Mouse (Mus musculus) heart, embryonic 14.5 days (tissue): ENCODE results near the gene Atxn7l3. TPM values are rescaled to one million over a fixed set of nuclear protein-coding genes. Genes with fewer than 3 reads are reported as not detected.

ENCODE experiments used
- ATAC-seq: fragments of 200-750 bp; cut with Nextera tagmentation; 2 replicates; pipeline ENCODE4 v1.8.0; 2017; ENCODE audit warnings: low read depth, moderate TSS enrichment; ENCODE audit not compliant: insufficient number of reproducible peaks, insufficient read depth, low FRiP score
- H3K27ac ChIP-seq, 2 experiments: fragments of 200-500 bp in 1 of 2; fragments of 300-500 bp in 1 of 2; sonication (generic) in 1 of 2; replicated peaks in 1 of 2; 2 replicates each; pipeline ENCODE4 v1.5.1; 2012 to 2014; ENCODE audit warnings: low read depth in 2 of 2, low read length in 2 of 2, control low read depth in 1 of 2, mild to moderate bottlenecking in 1 of 2, mixed read lengths in 1 of 2; ENCODE audit not compliant: control insufficient read depth in 1 of 2, insufficient read depth in 1 of 2
- H3K27me3 ChIP-seq: fragments of 300-500 bp; sonication (generic); 2 replicates; pipeline ENCODE4 v1.6.1; 2014; ENCODE audit warnings: mild to moderate bottlenecking, low read length, control low read depth; ENCODE audit not compliant: control insufficient read depth, insufficient read depth
- H3K36me3 ChIP-seq: fragments of 300-500 bp; sonication (generic); 2 replicates; pipeline ENCODE4 v1.6.1; 2014; ENCODE audit warnings: mild to moderate bottlenecking, control low read depth, low read length, mixed read lengths; ENCODE audit not compliant: control insufficient read depth, insufficient read depth
- H3K4me1 ChIP-seq, 2 experiments: fragments of 200-500 bp in 1 of 2; fragments of 300-500 bp in 1 of 2; sonication (generic) in 1 of 2; 2 replicates each; pipeline ENCODE4 v1.6.1; 2012 to 2014; ENCODE audit warnings: low read length in 2 of 2, control low read depth in 1 of 2, mixed read lengths in 1 of 2; ENCODE audit not compliant: control insufficient read depth in 2 of 2, insufficient read depth in 2 of 2
- H3K4me2 ChIP-seq: fragments of 300-500 bp; sonication (generic); 2 replicates; pipeline ENCODE4 v1.6.1; 2014; ENCODE audit warnings: mild to moderate bottlenecking, low read length
- H3K4me3 ChIP-seq, 2 experiments: fragments of 200-500 bp in 1 of 2; fragments of 300-500 bp in 1 of 2; sonication (generic) in 1 of 2; 2 replicates each; pipeline ENCODE4 v1.5.1; 2012 to 2014; ENCODE audit warnings: low read length in 2 of 2, mild to moderate bottlenecking in 2 of 2, control low read depth in 1 of 2, low read depth in 1 of 2, moderate library complexity in 1 of 2; ENCODE audit not compliant: control insufficient read depth in 1 of 2, insufficient read depth in 1 of 2
- H3K9ac ChIP-seq: fragments of 300-500 bp; sonication (generic); 2 replicates; pipeline ENCODE4 v1.6.1; 2014; ENCODE audit warnings: mild to moderate bottlenecking, low read length
- H3K9me3 ChIP-seq: fragments of 300-500 bp; sonication (generic); 2 replicates; pipeline ENCODE4 v1.6.1; 2016; ENCODE audit warnings: low read length, control low read depth; ENCODE audit not compliant: control insufficient read depth
- WGBS: fragments of 180-500 bp; shearing (Covaris S2); extraction: QIAGEN DNeasy Blood & Tissue Kit; methylation state at CpG from one replicate; pipeline ENCODE4 v1.1.7; 2014; 5-methylcytosine and 5-hydroxymethylcytosine counted together
- polyA plus RNA-seq: library from polyadenylated mRNA; unstranded; fragments of >200 nt; fragmentation: Nextera tagmentation; extraction: Ambion mirVana; gene quantifications from 2 replicates; pipeline ENCODE4 v1.2.1, GENCODE M21; 2014

Gene Atxn7l3
- polyA plus RNA-seq, 1 experiment from 2014 or later: 10.6 TPM

GRCm38 (mm10) chr11:102312586-102312985, 16.2 kb upstream of the Atxn7l3 start:
- Histone ChIP-seq H3K4me1 (peaks cover 6 to 34% of the 10 kb centered on the region in 2 experiments), H3K9ac (no peak overlapping the region), H3K27ac (no peak overlapping the region), H3K4me3 (no peak overlapping the region), H3K27me3 (no peaks in the 10 kb centered on the region), H3K9me3 (no peaks in the 10 kb centered on the region), H3K36me3 (peaks cover 71% of the 10 kb centered on the region), H3K4me2 (no peak overlapping the region)
- WGBS: 78% methylated on average over 6 of the region's 6 CpGs
- no peak for ATAC-seq

DNA sequence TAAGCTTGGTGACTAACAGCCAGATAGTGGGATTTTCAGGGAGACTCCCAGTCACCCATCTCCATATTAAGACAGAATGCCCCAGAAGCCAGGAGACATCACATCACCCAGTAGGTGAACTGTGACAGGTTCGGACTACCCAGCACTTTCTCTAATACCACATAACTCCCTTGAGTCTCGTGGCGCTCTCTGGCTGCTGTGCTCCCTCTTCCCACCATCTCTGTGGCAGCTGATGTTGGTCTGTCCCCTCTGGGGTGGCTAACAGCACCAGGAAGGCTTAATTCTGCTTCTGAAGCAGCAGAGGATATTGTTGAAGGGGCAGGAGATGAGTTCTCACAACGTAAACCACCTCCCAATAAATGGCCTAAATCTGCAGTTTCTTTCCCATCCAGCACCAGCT, 15.5 kb upstream of the Atxn7l3 start:
- Histone ChIP-seq H3K27me3 (no peaks in the 10 kb centered on the region), H3K27ac (no peak overlapping the region), H3K4me3 (no peak overlapping the region), H3K36me3 (peaks cover 77% of the 10 kb centered on the region), H3K9ac (no peak overlapping the region), H3K4me1 (peaks cover 6 to 34% of the 10 kb centered on the region in 2 experiments), H3K9me3 (no peaks in the 10 kb centered on the region), H3K4me2 (no peak overlapping the region)
- no peak for ATAC-seq
- WGBS: 92% methylated on average over 4 of the region's 4 CpGs

DNA sequence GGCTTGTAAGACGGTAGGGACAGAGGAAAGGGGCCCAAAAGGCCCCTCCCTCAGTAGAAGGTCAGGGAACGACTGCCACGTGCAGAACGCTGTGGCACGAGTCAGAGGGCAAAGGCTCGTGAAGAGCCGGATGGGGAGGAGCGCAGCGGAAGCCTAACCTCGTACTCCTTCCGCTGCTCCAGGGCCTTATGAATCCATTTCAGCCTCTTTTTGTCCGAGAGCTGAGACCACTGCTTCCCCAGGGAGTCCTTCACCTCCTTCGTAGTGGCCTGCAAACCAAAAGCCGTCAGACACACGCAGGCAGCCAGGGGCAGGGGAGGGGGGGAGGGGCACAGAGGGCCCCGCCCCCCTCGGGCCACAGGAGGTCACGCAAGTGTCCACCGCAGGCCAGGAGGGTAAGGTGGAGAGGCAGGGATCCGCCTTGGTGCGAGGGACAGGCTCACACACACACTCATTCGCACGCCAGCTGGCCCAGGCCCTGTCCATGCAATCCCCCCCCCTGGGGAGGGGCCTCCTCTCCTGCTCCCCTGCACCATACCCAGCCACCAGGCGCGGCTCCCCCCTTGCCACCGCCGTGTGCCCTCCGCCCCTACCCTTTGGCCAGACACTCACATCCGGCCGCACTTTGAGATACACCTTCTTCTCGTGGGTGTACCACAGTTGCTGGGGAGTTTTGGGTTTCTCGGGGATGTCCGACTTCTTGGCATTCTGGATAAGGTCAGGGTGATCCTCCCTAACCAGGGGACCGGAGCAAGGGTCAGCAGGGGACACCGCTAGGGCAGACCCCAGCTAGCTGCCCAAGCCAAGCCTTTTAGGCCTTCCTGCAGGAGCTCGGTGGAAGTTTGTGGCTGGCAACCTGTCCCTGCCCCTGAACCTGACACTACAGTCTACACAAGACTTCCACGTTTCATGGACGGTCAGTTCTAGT, 14.6 kb upstream of the Atxn7l3 start:
- Histone ChIP-seq H3K4me1 (peaks cover 6 to 29% of the 10 kb centered on the region in 2 experiments), H3K27me3 (no peaks in the 10 kb centered on the region), H3K9me3 (no peaks in the 10 kb centered on the region), H3K27ac (no peak overlapping the region), H3K9ac (peak overlapping the region; percentile 21; the same call in 1 of the 2 replicates), H3K4me3 (no peak overlapping the region), H3K4me2 (no peak overlapping the region), H3K36me3 (peaks cover 86% of the 10 kb centered on the region)
- no peak for ATAC-seq
- 52% methylated on average over 37 of the region's 38 CpGs for WGBS

GRCm38 (mm10) chr11:102309821-102310617, 13.6 kb upstream of the Atxn7l3 start:
- 90% methylated on average over 22 of the region's 22 CpGs for WGBS
- Histone ChIP-seq H3K9ac (no peak overlapping the region), H3K27ac (no peak overlapping the region), H3K27me3 (no peaks in the 10 kb centered on the region), H3K4me2 (peak overlapping the region; percentile 79), H3K4me1 (peaks cover 6 to 20% of the 10 kb centered on the region in 2 experiments; a peak in 3 of 4 replicates), H3K4me3 (peak overlapping the region in 1 of 2 experiments; percentile 41; a peak in 1 of 4 replicates), H3K9me3 (no peaks in the 10 kb centered on the region), H3K36me3 (peaks cover 85% of the 10 kb centered on the region)
- ATAC-seq: no peak

- peaks cover 74% of the 10 kb centered on the region for H3K36me3 ChIP-seq
- peaks cover 6 to 20% of the 10 kb centered on the region in 2 experiments; a peak in 3 of 4 replicates for H3K4me1 ChIP-seq
- peak overlapping the region; percentile 64 for H3K9ac ChIP-seq
- peak overlapping the region; percentile 38 to 41 for H3K4me3 ChIP-seq
- peak overlapping the region; percentile 1 to 64; a peak in 2 of 4 replicates for H3K27ac ChIP-seq
- H3K9me3 ChIP-seq: no peaks in the 10 kb centered on the region
- peak overlapping the region; percentile 79 for H3K4me2 ChIP-seq
- peak; percentile 90 for ATAC-seq
- WGBS: 0% methylated on average over 27 of the region's 27 CpGs
- H3K27me3 ChIP-seq: no peaks in the 10 kb centered on the region
Observed at GRCm38 (mm10) chr11:102308979-102309378, 12.5 kb upstream of the Atxn7l3 start.

DNA sequence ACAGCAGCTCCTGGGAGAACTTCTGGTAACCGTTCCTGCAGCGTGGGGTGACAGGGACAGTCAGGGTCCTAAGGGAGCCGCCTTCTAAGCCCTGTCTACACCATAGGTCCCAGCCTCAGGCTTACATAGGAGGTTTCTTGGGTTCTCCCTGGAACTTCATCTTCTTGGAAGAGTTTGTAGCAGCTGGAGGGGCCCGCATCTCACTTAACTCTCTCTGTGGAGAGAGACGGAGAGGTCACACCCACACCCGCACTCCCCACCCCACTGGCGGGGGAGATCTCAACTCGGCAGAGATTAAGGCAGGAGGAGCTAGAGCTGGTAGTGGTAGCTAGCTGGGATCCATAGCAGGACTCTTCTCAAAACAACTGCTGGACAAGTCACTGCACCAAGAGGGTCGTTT, 11.7 kb upstream of the Atxn7l3 start:
- Histone ChIP-seq H3K27me3 (no peaks in the 10 kb centered on the region), H3K36me3 (peaks cover 66% of the 10 kb centered on the region), H3K9ac (no peak overlapping the region), H3K4me1 (peaks cover 6 to 20% of the 10 kb centered on the region in 2 experiments; a peak in 3 of 4 replicates), H3K4me3 (no peak overlapping the region), H3K9me3 (no peaks in the 10 kb centered on the region), H3K27ac (no peak overlapping the region), H3K4me2 (no peak overlapping the region)
- ATAC-seq: no peak
- 78% methylated on average over 9 of the region's 9 CpGs for WGBS

- WGBS: 58% methylated on average over 3 of the region's 3 CpGs
- Histone ChIP-seq H3K4me2 (no peak overlapping the region), H3K9ac (no peak overlapping the region), H3K27ac (no peak overlapping the region), H3K4me1 (peaks cover 6 to 16% of the 10 kb centered on the region in 2 experiments; a peak in 3 of 4 replicates), H3K27me3 (no peaks in the 10 kb centered on the region), H3K4me3 (no peak overlapping the region), H3K36me3 (peaks cover 40% of the 10 kb centered on the region), H3K9me3 (no peaks in the 10 kb centered on the region)
- ATAC-seq: no peak
Observed at GRCm38 (mm10) chr11:102305359-102305758, 8.9 kb upstream of the Atxn7l3 start.
